Mouse (Mus musculus) liver, embryonic 14.5 days (tissue): ENCODE results near the gene B4galt2.

Experiments
- CTCF ChIP-seq: IDR thresholded peaks from 2 replicates; pipeline ENCODE4 v1.5.1; 2016; ENCODE audit warnings: antibody characterized with exemption, low read depth, control low read depth
- EP300 ChIP-seq: IDR thresholded peaks from 2 replicates; pipeline ENCODE4 v1.6.1; 2016; ENCODE audit warnings: antibody characterized with exemption, low read depth

- TF ChIP-seq CTCF = no peak
- no peak for TF ChIP-seq EP300
Measured at GRCm38 (mm10) chr4:117912131-117912561, 28.9 kb upstream of the B4galt2 start.
